Mouse (Mus musculus) T-helper 1 cell (primary cell): Measurements from ENCODE around the gene Gm45711.

Source experiments
- in situ Hi-C: fragments of 300-600 bp; cut with MboI, MseI; formaldehyde crosslinking; loops from one replicate; pipeline ENCODE4 v1.15.1; 2025; ENCODE audit warnings: high pct_unique_total_duplicates

The Gm45711 gene

GRCm38 (mm10) chr8:104309441-104310155, at the start of gene Gm45711, which contains the start of gene Cmtm1:
TSS of gene Gm45711 (minus strand) at chr8:104310081.
TSS of gene Cmtm1 (minus strand) at chr8:104310145.
- in situ Hi-C loops, result loop anchor here (5.0 kb wide), 1 partner anchor 42 kb away; no protein-coding TSS in a partner anchor

DNA sequence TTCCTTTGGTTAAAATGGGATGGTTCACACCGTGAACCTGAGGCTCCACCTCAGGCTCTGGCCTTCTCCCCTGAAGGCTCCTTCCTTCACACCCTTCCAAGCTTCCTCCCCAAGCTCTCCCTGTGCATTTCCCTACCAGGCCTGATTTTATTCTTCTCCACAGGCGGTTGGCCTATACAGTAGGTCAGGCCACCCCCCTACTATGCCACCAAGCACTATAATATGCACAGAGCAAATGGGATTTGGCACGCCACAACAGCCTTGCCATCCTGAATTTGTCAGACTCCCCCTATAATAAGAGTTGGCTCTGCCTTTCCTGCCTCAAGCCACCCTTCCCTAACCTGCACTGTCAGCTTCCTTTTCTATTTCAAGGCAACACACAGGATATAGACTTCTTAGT, 48.8 kb upstream of the Gm45711 start:
- in situ Hi-C loops, result no loop called here

DNA sequence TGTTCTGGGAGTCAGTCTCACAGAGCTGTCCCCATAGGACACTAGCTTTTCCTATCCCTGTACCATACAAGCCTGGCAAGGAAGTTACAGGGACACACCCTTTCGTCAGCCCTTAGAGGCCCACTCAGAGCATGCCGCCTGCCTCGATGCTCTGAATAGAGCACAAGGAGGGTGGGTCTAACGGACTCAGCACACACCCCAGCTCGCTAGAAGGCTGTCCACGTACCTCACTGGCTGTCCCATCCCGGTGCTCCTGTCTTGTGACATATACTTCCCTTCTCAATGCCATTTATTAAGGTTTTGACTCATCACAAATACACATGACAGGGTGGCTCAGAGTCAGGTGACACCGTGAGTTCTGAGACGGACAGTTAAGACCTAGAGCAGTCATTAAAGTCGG, 44.6 kb upstream of the Gm45711 start:
- in situ Hi-C loops, result no loop called here

DNA sequence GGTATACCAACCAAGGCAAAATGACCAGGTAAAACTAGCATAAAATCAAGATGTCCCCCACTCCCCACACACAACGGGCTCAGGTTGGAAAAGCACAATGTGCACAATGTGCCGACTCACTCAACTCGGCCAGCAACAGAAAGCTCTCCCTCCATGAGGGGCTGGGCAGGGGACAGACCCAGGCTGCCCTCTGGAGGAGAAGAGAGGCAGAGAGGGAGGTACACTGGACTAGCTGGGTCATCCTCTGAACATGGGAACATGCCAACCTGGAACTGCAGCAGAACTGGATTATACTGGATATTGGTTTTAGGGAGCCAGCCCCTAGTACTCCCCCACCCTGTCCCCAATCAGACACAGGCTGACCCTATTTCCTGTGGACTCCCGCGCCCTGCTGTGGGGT, 43.3 kb upstream of the Gm45711 start:
- in situ Hi-C loops, result no loop called here

GRCm38 (mm10) chr8:104350047-104350446, 40.2 kb upstream of the Gm45711 start:
- in situ Hi-C loops, result no loop called here

- in situ Hi-C loops, result no loop called here
Observed at GRCm38 (mm10) chr8:104348971-104349370, 39.1 kb upstream of the Gm45711 start.

DNA sequence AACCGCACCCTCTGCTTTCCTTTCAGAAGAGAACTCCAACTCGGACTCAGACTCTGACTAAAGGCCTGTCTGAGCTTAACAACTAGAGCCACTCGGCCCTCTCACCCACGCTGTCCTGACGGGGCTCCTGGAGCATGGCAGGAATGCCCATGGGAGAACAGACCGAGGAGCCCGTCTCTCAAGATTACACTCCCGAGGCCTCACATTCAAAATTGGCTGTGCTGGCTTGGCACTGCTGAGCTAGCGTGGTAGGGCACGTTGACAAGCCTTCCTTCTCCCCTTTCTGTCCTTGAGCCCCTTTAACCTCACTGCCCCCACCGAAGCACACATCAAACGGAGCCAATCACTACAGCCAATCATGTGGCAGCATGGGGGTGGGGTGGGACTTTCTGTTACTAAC, 36.8 kb upstream of the Gm45711 start:
- in situ Hi-C loops, result no loop called here

DNA sequence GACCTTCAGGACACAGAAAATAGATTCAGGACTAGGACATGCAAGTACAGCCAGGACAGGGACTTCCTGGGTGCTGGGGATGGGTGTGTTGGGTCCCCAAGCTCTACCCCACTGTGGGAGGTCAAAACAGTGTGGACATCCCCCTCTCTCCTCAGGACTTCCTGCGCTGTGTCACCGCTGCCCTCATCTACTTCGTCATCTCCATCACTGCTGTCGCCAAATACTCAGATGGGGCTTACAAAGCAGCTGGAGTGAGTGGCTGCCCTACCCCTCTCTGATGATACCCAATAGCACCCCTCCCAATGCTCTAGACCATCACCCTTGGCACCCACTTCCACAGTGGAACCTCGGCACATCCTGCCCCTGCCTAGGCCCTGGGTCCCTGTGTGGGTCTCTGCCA, 34.7 kb upstream of the Gm45711 start:
- in situ Hi-C loops, result loop anchor here (5.0 kb wide), 2 partner anchors 58 to 98 kb away; partner anchors contain the start of gene Dync1li2

GRCm38 (mm10) chr8:104343957-104344356, 34.1 kb upstream of the Gm45711 start:
- in situ Hi-C loops, result loop anchor here (5.0 kb wide), 2 partner anchors 58 to 98 kb away; partner anchors contain the start of gene Dync1li2

DNA sequence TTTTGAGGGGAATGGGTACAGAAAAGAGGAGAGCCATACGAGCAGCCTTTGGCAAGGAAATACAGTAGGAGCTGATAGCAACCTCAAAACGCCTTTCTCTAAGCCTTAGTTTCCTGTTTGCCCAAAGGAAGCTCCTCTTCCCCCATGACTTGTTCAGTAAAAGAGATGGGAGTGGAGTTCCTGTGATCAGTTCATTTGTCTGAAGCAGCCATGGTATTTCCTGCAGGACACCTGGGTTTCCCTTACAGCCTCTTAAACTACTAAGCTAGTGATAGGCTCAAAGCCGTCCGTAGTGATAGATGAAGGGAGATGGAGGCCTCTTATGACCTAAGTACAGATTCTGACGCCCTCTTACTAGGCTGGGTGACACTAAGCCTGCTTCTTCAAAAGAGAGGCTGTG, 32.5 kb upstream of the Gm45711 start:
- in situ Hi-C loops, result loop anchor here (5.0 kb wide), 2 partner anchors 60 to 100 kb away; partner anchors contain the start of gene Dync1li2

- in situ Hi-C loops, result loop anchor here (5.0 kb wide), 2 partner anchors 61 to 101 kb away; partner anchors contain the start of gene Dync1li2
Observed at GRCm38 (mm10) chr8:104341678-104342077, 31.8 kb upstream of the Gm45711 start.

GRCm38 (mm10) chr8:104341106-104341561, 31.3 kb upstream of the Gm45711 start:
- in situ Hi-C loops, result loop anchor here (5.0 kb wide), 2 partner anchors 61 to 101 kb away; partner anchors contain the start of gene Dync1li2

DNA sequence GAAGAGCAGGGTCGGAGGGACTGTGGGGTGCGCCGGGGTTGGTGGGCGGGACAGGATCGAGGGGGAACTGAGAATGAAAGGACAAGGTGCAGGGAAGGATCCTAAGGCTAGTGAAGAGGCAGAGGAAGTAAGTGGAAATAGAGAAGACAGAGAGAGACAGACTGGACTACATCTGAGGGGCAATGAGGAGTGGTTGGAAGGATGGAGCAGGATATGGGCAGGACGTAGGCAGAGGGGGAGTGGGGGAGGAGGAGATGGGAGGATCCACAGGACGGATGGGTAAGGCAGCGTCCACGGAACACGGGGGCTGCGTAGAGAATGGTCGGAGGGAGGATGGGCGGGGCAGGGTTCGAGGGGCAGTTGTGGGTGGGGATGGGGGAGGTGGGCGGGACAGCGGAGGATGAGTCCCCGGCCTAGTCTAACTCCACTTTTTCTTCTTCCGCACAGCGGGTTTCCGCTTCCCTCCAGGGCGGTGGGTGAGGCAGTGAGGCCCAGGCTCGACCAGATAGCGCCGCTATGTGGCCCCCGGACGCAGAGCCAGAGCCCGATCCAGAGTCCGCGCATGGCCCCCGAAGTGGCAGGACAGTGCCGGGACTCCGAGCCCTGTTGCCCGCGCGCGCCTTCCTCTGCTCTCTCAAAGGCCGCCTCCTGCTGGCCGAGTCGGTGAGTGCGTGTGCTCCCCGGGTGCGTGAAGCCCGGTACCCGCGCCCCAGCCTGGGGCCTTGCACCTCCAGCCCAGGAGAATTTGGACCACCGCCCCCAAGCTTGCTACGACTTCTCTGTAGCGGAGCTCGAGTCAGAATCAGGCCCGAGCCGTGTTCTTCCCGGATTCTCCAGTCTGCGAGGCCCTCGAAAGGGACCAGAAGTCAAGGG, 30.6 kb upstream of the Gm45711 start:
- in situ Hi-C loops, result loop anchor here (5.0 kb wide), 2 partner anchors 62 to 102 kb away; partner anchors contain the start of gene Dync1li2

GRCm38 (mm10) chr8:104339983-104340232, 30.0 kb upstream of the Gm45711 start:
- in situ Hi-C loops, result loop anchor here (5.0 kb wide), 2 partner anchors 62 to 102 kb away; partner anchors contain the start of gene Dync1li2

- in situ Hi-C loops, result no loop called here
Observed at GRCm38 (mm10) chr8:104339229-104339982, 29.5 kb upstream of the Gm45711 start, which contains the start of gene Cmtm3. TSS of gene Cmtm3 (plus strand) at chr8:104339410.

DNA sequence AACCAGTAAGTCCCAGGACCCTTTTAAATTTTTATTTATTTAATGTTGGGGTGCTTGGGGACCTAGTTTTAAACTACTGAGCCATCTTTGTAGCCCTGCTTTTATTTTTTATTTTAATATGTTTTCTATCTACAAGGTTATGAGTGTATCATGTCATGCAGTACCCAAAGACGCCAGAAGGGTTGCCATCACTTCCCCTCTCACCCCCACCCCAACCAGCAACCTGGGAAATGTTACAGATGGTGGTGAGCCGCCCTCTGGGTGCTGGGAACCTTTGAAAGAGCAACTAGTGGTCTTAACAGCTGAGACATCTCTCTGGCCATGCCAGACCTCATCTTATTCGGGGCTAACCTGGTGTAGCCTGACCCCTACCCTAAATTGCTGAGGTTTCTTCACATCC, 28.0 kb upstream of the Gm45711 start:
- in situ Hi-C loops, result no loop called here

- in situ Hi-C loops, result no loop called here
Observed at GRCm38 (mm10) chr8:104336806-104337205, 26.9 kb upstream of the Gm45711 start.

DNA sequence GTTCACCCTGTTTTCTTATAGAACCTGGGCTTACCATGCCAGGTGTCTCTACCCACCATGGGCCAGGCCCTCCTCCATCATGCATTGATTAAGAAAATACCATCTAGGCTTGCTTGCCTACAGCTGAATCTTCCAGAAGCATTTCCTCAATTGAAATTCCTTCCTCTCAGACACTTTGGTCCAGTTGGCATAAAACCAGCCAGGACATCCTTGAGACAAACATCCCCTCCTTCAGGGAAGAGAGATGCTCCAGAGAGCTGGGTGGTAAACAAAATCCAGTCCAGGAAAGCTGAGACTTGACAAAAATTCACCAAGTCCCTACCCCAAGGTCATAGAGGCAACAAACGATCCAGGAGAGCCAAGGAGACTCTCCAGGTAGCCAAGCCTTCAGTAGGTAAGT, 24.3 kb upstream of the Gm45711 start:
- in situ Hi-C loops, result no loop called here

GRCm38 (mm10) chr8:104333786-104334185, 23.9 kb upstream of the Gm45711 start:
- in situ Hi-C loops, result no loop called here

DNA sequence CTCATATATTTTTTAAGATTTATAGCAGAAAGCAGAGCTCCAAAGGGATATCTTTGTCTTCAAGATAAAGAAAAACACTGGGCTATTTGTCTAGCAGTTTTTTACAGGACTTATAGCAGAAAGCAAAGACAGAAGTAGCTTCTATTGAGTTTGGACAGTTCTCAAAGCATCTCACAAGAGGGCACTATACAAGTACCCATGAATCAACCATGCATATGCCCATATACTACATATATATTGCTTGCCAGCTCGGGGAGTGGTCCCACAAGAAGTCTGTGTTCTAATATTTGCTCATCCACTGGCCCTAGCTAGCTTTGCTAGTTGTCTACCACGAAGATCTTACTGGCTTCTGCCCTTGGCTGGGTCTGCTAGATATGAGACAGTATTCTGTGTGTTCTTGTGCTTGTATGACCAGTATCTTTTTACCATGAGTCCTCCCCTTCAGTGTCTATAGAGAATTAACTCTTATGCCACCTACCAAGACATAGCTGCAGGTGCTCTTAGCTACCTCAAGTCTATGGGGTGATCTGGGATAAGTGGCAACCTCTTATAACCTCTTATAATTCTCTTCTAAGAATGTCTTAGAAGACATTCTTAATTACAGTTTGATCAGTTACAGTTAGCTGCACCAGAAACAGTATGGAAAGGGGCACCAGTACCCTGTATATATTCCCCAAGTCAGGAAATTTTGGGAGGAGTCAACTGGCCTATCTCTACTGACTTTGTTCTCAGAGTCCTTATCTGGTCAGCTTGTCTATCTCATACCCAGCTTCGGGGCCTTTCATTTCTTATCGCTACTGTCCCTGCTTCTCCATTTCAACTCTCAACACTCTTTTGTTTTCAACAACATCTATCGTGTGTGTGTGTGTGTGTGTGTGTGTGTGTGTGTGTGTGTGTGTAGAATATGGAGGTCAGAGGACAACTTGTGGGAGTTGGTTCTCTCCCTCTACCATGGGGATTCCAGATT, 23.1 kb upstream of the Gm45711 start:
- in situ Hi-C loops, result no loop called here
